Mouse (Mus musculus) left cerebral cortex, postnatal 10 days (tissue): ENCODE data around the gene Gas2. TPM values are rescaled to one million over a fixed set of nuclear protein-coding genes. Genes with fewer than 3 reads are reported as not detected.

Experiments
- DNase-seq, 2 experiments: peaks; one replicate each; pipeline ENCODE4 v3.0.0; 2021 to 2022; ENCODE audit warnings: low spot score in 2 of 2, mixed read lengths in 1 of 2; ENCODE audit errors: extremely low spot score in 1 of 2
- intact Hi-C: fragments of 180-260 bp; cut with DNase I; formaldehyde crosslinking; loops from one replicate; pipeline ENCODE4 v1.15.1; 2025
- total RNA-seq, 2 experiments: library from RNA; stranded (reverse); gene quantifications; 2 replicates each; pipeline ENCODE4 v1.2.3; 2021

The Gas2 gene
- total RNA-seq, 2 experiments from 2014 or later: 13.2 to 15.1 TPM

- intact Hi-C loops: no loop called here
- DNase-seq: no peak
Observed at GRCm38 (mm10) chr7:51876316-51876715, 14.5 kb downstream of the Gas2 start.

GRCm38 (mm10) chr7:51878730-51879129 is 16.9 kb downstream of the Gas2 start:
- intact Hi-C loops: no loop called here
- DNase-seq: no peak

GRCm38 (mm10) chr7:51879136-51879723 is 17.4 kb downstream of the Gas2 start:
- intact Hi-C loops: no loop called here

GRCm38 (mm10) chr7:51880121-51880520 is 18.3 kb downstream of the Gas2 start:
- intact Hi-C loops: no loop called here
- no peak for DNase-seq

More at GRCm38 (mm10) chr7:51879136-51879723, 17.4 kb downstream of the Gas2 start:
- DNase-seq: peak; percentile 41 to 67

- no peak for DNase-seq
- intact Hi-C loops: no loop called here
Observed at GRCm38 (mm10) chr7:51885345-51885744, 23.5 kb downstream of the Gas2 start.

- intact Hi-C loops: no loop called here
- DNase-seq: no peak
Observed at GRCm38 (mm10) chr7:51887678-51888567, 26.1 kb downstream of the Gas2 start.

GRCm38 (mm10) chr7:51889601-51890000 is 27.8 kb downstream of the Gas2 start:
- intact Hi-C loops: no loop called here
- no peak for DNase-seq

GRCm38 (mm10) chr7:51892224-51892965 is 30.6 kb downstream of the Gas2 start:
- intact Hi-C loops: no loop called here

GRCm38 (mm10) chr7:51893008-51893407 is 31.2 kb downstream of the Gas2 start:
- intact Hi-C loops: no loop called here

More at GRCm38 (mm10) chr7:51892224-51892965, 30.6 kb downstream of the Gas2 start:
- no peak for DNase-seq

GRCm38 (mm10) chr7:51894133-51894801 is 32.5 kb downstream of the Gas2 start:
- intact Hi-C loops: no loop called here

More at GRCm38 (mm10) chr7:51893008-51893407, 31.2 kb downstream of the Gas2 start:
- no peak for DNase-seq

GRCm38 (mm10) chr7:51894939-51895338 is 33.1 kb downstream of the Gas2 start:
- DNase-seq: no peak
- intact Hi-C loops: no loop called here

More at GRCm38 (mm10) chr7:51894133-51894801, 32.5 kb downstream of the Gas2 start:
- no peak for DNase-seq

- intact Hi-C loops: no loop called here
Observed at GRCm38 (mm10) chr7:51899066-51899465, 37.3 kb downstream of the Gas2 start.

GRCm38 (mm10) chr7:51913292-51914050 is 51.7 kb downstream of the Gas2 start:
- DNase-seq: no peak
- intact Hi-C loops: no loop called here

More at GRCm38 (mm10) chr7:51899066-51899465, 37.3 kb downstream of the Gas2 start:
- no peak for DNase-seq

GRCm38 (mm10) chr7:51914132-51914531 is 52.3 kb downstream of the Gas2 start:
- intact Hi-C loops: no loop called here
- no peak for DNase-seq

- intact Hi-C loops: no loop called here
- DNase-seq: no peak
Observed at GRCm38 (mm10) chr7:51928761-51929519, 67.1 kb downstream of the Gas2 start.

GRCm38 (mm10) chr7:51931217-51931616 is 69.4 kb downstream of the Gas2 start:
- DNase-seq: no peak
- intact Hi-C loops: no loop called here

- no peak for DNase-seq
- intact Hi-C loops: no loop called here
Observed at GRCm38 (mm10) chr7:51937337-51937736, 75.5 kb downstream of the Gas2 start.
